Mouse (Mus musculus): ENCODE data around the gene Tspan17.

Gene Tspan17

GRCm38 (mm10) chr13:54788740-54789560 lies at the start of gene Tspan17:
Gene Tspan17 (plus strand): TSS chr13:54789377.
- peak; percentile 98 for DNase-seq (ENCODE audit: low read depth, low spot score)

DNA sequence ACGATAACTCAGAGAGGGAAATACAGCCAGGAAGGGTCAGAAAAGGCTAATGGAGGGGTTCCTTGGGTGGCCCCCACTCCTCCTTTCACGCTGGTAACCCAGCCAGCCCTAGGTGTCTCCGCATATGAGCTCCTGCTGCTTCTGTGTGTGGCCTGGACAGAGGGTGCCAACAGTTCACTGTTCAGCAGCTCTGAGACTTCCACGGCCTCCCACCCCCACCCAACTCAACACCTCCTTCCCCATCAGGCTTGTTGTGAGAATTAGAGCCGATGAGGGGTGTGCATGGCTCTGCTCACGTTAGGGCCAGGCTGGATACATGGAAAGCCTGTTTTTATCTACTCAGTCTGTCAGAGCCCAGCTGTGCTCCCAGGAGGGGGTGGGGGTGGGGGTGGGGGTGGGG lies 43.1 kb upstream of the Tspan17 start:
- DNase-seq (ENCODE audit: low read depth, low spot score) = peak; percentile 75

- peak; percentile 92 for DNase-seq (ENCODE audit: low read depth, low spot score)
Observed at GRCm38 (mm10) chr13:54746896-54747295, 42.3 kb upstream of the Tspan17 start.

DNA sequence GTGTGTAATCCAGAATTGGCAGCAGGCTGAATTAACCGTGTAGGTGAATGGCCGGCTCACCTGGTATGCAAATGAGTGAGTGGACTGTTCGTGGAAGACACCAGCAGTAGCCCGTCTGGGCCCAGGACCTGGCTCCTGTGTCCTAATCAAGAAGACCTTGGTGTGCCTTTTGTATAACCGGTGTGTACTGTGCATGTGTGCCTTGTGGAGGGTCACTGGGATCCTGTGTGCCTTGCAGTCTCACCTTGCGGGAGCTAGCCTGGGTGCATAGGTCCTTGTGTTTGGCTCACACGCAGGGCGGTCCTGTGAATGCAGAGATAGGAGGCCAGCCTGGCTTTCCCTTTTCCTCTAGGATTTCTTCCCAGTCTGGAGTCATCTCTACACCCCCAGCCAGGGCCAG lies 41.0 kb upstream of the Tspan17 start:
- DNase-seq (ENCODE audit: low read depth, low spot score) = peak; percentile 55

- DNase-seq (ENCODE audit: low read depth, low spot score) = peak; percentile 67
Observed at GRCm38 (mm10) chr13:54748721-54749060, 40.5 kb upstream of the Tspan17 start.

DNA sequence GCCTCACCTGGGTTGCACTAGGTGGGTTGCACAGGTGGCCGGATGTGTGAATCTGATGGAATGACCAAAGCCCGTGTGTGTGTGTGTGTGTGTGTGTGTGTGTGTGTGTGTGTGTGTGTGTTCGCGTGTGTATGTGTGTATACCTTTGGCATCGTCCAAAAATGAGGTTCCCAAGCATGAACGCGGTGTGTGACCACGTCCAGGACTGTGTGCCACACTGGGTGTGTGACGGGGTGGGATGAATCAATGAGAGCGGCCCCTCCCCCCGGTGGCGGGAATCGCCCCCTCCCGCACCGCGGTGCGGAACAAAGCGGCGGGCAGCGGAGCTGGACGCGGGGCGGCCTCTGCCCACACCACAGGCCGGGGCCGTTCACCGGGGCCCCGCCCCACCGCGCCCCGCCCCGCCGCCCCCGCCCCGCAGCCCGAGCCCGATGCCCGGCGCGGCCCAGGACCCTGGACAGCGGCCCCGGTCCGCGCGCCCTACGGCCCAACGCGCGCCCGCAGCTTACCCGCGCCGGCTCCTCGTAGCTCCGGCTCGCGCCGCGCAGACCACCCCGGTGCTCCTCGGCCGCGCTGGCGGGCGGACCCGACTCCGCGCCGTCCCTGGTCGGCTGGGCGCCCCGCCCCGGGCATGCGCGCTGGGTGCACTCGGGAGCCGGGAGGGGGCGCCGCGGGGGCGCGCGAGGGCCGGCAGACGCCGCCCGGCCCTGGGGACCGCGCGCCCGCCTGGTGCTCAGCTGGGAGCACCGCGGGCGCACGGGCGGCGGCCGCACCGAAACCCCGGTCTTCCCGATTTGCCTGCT lies 39.9 kb upstream of the Tspan17 start:
- DNase-seq (ENCODE audit: low read depth, low spot score) = peak; percentile 83

DNA sequence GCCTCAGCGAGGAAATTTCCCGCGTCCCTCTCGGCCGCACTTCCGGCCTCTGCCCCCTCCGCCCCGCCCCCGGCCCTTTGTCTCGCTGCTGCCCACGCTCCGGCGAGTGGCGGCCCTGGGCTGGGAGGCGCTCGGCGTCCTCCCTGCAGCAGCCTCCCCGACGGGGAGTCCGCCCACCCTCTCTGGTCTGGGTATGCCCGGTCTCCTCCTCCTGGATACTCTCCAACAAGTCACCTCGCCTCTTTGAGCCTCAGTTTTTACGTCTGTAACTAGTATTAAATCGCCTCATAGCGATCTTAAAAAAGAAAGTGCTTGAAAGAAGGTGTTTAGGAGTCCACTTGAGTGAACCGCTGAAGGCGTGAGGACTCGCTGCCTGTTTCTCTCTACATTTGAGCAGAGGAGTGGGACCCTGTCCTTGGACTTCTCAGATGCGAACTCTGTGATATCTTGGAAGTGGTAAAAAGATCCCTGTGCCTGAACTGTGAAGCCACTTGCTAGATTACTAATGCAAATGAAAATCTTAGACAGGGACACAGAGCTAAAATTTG lies 39.2 kb upstream of the Tspan17 start, which contains the start of gene Gprin1:
Gprin1 (minus strand) TSS at position 11 of the 548 bp plus-strand sequence.
- peak; percentile 81 for DNase-seq (ENCODE audit: low read depth, low spot score)

DNA sequence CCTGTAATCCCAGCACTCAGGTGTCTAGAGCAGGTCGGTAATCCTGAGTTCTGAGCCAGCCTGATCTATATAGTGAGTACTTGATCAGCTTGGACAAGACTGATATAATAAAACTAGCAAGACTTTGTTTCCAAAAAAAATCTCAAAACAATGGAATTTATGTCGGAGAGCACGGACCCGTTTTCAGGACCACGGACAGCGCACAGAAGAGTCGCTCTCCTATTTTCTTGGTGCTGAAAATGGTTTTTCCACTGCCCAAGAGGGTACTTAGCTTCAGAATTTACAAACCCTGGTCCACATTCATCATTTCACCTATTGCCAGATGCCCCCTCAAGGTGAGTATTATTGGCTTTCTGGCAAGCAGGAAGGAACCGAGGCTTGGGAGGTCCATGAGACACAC lies 38.5 kb upstream of the Tspan17 start:
- no peak for DNase-seq (ENCODE audit: low read depth, low spot score)

DNA sequence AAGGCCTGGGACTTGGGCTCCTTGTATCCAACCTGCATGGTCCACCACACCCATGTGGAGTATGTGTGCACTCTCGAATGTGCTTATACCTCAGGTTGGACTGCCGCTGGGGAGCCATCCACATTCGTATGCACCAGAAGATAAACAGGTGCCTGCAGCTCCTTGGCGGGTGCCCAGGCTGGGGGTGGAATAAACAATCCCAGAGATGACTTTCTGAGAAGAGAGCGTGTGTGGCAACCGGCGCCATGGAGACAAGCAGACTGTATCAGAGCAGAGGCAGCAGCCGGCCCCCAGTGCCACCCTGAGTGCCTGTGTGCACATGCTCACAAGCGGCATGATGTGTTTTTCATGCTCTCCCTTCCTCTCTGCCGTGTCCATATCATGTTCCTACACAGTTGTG lies 36.5 kb upstream of the Tspan17 start:
- DNase-seq (ENCODE audit: low read depth, low spot score) = peak; percentile 93

GRCm38 (mm10) chr13:54753733-54754132 lies 35.4 kb upstream of the Tspan17 start:
- no peak for DNase-seq (ENCODE audit: low read depth, low spot score)

GRCm38 (mm10) chr13:54754169-54755080 lies 34.8 kb upstream of the Tspan17 start:
- DNase-seq (ENCODE audit: low read depth, low spot score) = peak; percentile 90

- peak; percentile 91 for DNase-seq (ENCODE audit: low read depth, low spot score)
Observed at GRCm38 (mm10) chr13:54755201-54755830, 33.9 kb upstream of the Tspan17 start.

- DNase-seq (ENCODE audit: low read depth, low spot score) = no peak
Observed at GRCm38 (mm10) chr13:54756156-54756712, 32.9 kb upstream of the Tspan17 start.

DNA sequence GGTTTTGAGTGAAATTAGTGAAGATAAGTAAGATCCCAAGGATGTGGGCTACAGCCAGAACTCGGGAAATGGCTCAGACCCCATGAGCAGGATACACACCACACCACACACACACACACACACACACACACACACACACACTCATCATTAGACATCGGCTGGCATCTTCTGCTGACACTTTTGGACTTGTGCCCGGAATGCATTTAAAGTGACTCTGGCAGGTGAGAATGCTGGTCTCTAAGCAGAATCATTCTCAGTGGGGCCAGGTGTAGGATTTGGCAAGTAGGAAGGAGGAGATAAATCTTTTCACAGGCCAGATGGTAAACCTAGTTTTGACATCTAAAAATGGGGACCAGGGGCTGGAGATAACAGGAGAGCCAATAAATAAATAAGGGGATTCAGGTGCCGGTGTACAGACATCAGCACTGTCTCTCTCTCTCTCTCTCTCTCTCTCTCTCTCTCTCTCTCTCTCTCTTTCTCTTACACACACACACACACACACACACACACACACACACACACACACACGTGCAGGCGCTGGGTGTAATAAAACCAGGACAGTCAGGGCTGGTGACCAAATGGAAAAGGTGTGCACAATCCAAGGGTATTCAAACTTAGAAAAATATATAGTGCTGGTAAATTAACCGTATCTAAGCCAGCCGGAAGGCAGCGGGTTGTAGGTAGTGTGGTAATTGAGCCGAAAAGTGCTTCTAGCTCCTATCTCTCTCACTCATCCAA lies 31.9 kb upstream of the Tspan17 start:
- peak; percentile 95 for DNase-seq (ENCODE audit: low read depth, low spot score)

DNA sequence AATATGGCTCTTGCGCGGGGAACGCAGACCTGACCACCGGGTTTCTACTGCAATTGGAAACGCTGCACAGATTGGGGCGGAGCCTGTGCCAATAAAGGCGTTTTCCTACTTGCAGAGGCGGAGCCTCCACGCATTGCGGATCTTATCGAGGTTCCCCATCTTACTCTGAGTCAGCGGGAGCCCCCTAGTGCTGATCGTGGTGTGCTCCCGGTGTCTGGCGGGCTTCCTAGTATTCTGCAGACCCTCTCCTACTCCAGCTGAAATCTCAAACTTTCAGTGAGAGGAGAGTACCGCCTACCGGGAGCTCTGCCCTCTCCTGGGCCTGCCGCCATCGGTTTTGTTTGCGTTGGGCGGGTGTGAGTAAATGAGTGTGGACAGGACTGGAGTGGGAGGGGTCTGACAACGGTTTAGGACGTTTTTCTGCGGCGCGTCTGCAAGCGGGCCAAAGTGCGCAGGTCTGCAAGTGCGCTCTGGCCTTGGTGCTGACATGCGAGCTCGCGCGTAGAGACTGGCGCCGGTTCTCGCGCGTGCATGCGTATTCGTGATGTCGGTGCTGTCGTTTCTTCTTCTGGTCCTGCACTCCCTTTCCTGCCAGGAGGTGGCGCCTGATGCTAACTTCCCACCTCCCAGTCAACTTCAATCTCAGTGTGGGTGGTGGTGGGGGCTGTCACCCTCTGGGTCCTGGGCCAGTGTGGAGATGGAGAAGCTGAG lies 31.0 kb upstream of the Tspan17 start:
- peak; percentile 99 for DNase-seq (ENCODE audit: low read depth, low spot score)

- no peak for DNase-seq (ENCODE audit: low read depth, low spot score)
Observed at GRCm38 (mm10) chr13:54758756-54759470, 30.3 kb upstream of the Tspan17 start.

DNA sequence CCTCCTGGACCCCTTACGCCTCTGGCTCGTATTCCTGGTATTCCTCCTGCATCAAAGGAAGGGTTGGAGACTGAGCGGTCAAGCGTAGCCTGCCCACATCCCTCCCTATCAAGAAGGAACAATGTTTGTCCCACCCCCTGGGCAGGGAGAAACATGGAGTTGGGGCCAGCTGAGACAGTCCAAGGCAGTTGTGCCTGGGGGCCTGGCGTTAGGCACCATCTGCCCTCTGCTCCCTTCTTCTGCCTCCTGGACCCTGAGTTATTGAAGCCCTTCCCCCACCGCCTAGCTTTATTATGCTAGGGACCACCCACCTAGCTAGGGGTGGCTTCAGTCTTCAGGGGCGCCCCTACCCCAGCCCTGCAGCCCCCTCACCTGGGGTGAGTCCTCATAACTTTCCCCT lies 29.7 kb upstream of the Tspan17 start:
- DNase-seq (ENCODE audit: low read depth, low spot score) = no peak

GRCm38 (mm10) chr13:54760164-54760795 lies 28.9 kb upstream of the Tspan17 start:
- DNase-seq (ENCODE audit: low read depth, low spot score) = peak; percentile 96
